Mouse (Mus musculus): ENCODE data around the gene Zbtb8a.
"Not testable (repeated sequence)": the region's sequence is repeated elsewhere in the genome, so short reads cannot be mapped to it uniquely, and the experiment has no call there.

Zbtb8a gene

GRCm38 (mm10) chr4:129377601-129378390 lies at the start of gene Zbtb8a:
TSS of gene Zbtb8a (minus strand) at chr4:129378116.
- peak; percentile 5 for DNase-seq (ENCODE audit: low read depth, low spot score)

DNA sequence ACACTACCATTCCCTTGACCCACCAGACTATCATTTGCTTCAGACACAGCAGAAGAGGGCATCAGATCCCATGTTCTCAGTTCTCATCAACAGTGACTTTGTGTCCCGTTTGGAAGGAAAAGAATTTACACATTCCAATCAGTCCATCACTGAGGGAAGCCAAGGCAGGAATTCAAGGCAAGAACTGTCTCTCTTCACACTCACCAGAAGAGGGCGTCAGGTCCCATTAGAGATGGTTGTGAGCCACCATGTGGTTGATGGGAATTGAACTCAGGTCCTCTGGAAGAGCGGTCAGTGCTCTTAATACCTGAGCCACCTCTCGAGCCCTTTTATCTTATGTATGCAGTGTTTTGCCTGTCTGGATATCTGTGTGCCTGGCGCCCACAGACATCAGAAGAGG lies 40.4 kb upstream of the Zbtb8a start:
- no peak for DNase-seq (ENCODE audit: low read depth, low spot score)

- DNase-seq (ENCODE audit: low read depth, low spot score), result no peak
Measured at GRCm38 (mm10) chr4:129416478-129416877, 38.6 kb upstream of the Zbtb8a start.

GRCm38 (mm10) chr4:129415892-129416291 lies 38.0 kb upstream of the Zbtb8a start:
- DNase-seq (ENCODE audit: low read depth, low spot score), result no peak

- DNase-seq (ENCODE audit: low read depth, low spot score), result no peak
Measured at GRCm38 (mm10) chr4:129410991-129411390, 33.1 kb upstream of the Zbtb8a start.

GRCm38 (mm10) chr4:129410532-129410931 lies 32.6 kb upstream of the Zbtb8a start:
- not testable (repeated sequence) for DNase-seq (ENCODE audit: low read depth, low spot score)

- no peak for DNase-seq (ENCODE audit: low read depth, low spot score)
Measured at GRCm38 (mm10) chr4:129406447-129406846, 28.5 kb upstream of the Zbtb8a start.

GRCm38 (mm10) chr4:129399813-129400212 lies 21.9 kb upstream of the Zbtb8a start:
- no peak for DNase-seq (ENCODE audit: low read depth, low spot score)

DNA sequence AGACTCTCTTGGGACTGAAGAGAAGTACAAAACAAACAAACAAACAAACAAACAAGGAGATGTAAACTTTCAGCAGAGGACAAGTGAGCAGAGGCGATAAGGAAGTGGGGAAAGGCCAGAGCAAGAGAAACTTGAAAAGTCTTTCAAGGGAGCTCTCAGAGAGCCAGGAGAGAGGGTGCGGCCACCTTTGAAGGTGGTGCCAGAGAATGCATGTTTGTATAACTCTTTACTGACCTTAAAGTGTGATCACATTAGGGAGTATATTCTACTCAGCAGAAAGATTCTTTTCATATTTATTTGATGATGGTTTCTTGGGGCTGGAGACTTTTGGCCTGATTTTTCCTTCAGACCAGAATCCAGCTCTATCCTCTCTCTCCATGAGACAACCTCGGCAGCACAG lies 19.0 kb upstream of the Zbtb8a start:
- DNase-seq (ENCODE audit: low read depth, low spot score), result no peak

DNA sequence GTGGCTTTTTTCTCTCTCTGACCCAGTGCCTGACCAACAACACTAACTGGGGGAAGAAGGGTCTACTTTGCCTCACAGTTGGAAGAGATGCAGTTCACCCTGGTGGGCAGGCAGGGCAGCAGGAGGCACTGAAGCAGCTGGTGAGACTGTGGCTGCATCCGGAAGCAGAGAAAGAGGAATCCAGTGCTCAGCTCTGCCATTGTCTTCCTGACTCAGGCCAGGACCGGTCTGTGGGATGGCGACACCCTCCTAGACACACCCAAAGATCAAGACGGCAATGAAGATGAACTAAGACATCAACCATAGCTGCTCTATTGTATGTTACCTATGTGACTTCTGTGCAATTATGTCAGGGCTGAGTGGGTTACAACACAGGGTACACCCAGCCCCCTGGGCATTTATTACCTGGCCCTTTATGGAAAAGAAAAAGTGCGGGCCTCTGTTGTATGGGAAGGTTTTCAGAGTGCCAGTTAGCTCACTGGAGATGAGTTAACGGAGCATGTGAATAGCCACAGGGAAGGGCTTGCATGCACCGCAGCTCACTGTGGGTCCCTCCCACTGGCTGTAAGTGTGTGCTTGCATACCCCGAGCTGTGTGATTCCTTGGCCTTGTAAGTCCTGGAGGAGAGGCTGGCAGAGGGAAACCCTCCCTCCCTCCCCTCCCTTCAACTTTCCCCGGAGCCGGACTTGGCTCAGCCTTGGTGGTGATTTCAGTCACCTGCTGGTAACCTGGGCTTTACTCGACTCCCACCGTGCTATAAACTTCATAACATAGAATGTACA lies 16.4 kb upstream of the Zbtb8a start:
- DNase-seq (ENCODE audit: low read depth, low spot score), result no peak

DNA sequence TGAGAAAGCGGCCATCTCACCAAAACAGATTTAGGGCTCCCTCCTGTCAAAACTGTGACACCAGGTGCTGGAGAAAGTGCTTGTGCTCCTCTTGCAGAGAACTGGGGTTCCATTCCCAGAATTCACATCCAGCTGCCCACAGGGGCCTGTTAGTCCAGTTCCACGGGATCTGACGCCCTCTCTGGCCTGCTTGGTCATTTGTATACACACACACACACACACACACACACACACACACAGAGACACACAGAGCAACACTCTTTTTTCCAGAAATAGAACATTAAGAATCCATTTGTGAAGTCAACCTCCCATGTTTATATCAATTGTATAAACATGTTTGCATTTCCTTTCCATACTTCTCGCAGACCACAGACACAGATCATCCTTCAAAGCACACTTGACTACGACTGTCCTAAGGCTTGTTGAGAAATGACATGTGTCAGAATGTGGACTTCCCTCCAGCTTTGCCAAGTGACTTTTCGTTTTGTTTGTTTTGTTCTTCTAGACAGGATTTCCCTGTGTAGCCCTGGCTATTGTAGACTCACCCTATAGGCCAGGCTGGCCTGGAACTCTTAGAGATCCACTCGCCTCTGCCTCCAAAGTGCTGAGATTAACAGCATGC lies 13.1 kb upstream of the Zbtb8a start:
- DNase-seq (ENCODE audit: low read depth, low spot score), result no peak

- DNase-seq (ENCODE audit: low read depth, low spot score), result no peak
Measured at GRCm38 (mm10) chr4:129390216-129390743, 12.4 kb upstream of the Zbtb8a start.

DNA sequence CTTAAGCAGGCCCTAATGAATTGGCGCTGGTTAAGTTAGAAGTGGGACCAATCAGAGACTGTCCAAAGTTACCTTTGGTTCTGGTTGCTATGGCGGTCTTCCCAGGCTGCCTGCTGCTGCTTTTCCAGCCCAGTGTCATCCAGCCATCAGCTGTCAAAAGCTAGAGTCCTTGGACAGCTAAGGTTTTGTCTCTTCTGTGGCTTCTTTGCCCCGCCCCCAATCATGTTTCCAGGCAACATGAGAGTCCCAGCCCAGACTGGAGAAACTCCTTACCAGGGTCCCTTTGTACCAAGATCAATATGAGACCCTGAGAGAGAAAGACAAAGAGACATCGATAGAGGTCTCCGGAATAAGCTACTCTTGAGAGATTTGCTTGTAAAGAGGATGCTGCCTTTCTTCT lies 10.5 kb upstream of the Zbtb8a start:
- DNase-seq (ENCODE audit: low read depth, low spot score), result no peak

DNA sequence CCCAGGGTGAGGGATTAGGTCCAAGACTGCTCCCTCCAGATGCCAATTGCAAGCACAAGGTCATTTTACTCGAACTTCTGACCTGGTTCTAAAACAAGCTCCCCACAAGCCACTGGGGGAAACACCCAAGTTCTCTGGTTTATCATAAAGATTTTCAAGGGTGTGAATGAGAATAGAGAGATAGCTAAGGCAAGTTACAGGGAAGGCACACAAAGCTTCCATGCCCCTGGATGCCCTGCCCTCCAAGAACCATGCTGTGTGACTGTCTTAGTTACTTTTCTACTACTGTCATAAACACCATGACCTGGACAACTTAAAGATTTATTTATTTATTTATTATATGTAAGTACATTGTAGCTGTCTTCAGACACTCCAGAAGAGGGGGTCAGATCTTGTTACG lies 9.1 kb upstream of the Zbtb8a start:
- DNase-seq (ENCODE audit: low read depth, low spot score), result no peak

GRCm38 (mm10) chr4:129386269-129386946 lies 8.5 kb upstream of the Zbtb8a start:
- no peak for DNase-seq (ENCODE audit: low read depth, low spot score)

DNA sequence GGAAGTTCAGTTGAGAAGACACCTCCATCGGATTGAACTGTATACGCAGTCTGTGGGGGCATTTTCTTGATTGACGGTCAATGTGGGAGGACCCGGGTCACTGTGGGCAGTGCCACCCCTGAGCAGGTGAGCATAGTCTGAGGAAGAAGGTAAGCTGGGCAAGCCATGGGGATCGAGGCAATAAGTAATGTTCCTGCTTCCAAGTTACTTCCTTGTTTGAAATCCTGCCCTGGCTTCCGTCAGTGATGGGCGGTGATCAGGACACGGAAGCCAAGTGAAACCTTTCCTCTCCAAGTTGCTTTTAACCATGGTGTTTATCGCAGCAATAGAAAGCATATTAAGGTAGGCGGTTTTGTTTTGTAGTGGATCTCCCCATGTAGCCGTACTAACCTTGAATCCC lies 7.8 kb upstream of the Zbtb8a start:
- no peak for DNase-seq (ENCODE audit: low read depth, low spot score)

DNA sequence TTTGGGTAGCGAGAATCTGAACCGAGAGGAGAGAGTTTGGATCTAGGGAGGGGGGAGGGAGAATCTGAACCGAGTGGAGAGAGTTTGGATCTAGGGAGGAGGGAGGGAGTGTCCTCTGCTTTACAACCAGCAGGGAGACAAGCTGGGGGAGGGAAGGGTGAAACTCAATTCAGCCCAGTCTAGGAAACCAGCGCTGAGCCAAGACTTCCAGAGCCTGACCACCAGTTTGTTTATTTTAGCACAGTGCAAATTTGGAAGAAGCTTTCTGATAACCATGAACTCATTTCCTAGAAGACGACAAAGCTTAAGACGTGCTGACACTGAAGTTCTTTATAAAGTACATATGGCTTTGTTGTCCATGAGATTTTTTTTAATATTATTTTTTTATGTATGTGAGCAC lies 6.5 kb upstream of the Zbtb8a start:
- DNase-seq (ENCODE audit: low read depth, low spot score), result no peak

- DNase-seq (ENCODE audit: low read depth, low spot score), result no peak
Measured at GRCm38 (mm10) chr4:129383586-129383985, 5.7 kb upstream of the Zbtb8a start.

DNA sequence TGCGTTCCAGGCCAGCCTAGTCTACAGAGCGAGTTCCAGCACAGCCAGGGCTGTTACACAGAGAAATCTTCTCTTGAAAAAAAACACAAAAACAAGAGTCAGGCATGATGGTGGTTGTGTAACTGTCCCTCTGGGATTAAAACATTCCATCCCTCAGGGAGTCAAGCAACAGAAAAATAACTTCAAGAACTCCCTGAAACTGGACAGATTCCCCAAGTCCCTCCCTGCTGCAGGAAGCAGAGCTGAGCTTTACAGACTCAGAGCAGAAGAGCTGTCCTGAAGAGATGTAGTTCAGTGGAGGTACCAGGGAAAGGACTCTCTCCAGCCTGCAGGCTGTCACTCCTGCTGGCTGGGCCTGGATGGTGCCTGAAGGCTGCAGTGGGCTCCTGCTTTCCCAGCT lies 4.6 kb upstream of the Zbtb8a start:
- DNase-seq (ENCODE audit: low read depth, low spot score), result no peak

- no peak for DNase-seq (ENCODE audit: low read depth, low spot score)
Measured at GRCm38 (mm10) chr4:129382029-129382428, 4.1 kb upstream of the Zbtb8a start.

- no peak for DNase-seq (ENCODE audit: low read depth, low spot score)
Measured at GRCm38 (mm10) chr4:129381148-129381547, 3.2 kb upstream of the Zbtb8a start.

GRCm38 (mm10) chr4:129379805-129380204 lies 1.9 kb upstream of the Zbtb8a start:
- DNase-seq (ENCODE audit: low read depth, low spot score), result no peak

Data from c-Kit-negative CD71-positive TER-119-positive erythroid progenitor cells, embryonic 14.5 days (primary cell).